Mouse (Mus musculus) G1E (cell line): ENCODE data around the gene Hacl1.

ENCODE experiments used
- CTCF ChIP-seq: IDR thresholded peaks from 2 replicates; pipeline ENCODE4 v1.5.1; 2012; ENCODE audit warnings: low read depth, low read length, inconsistent platforms, mixed read lengths
- GATA1 ChIP-seq: IDR thresholded peaks from 2 replicates; pipeline ENCODE4 v1.6.1; 2012; ENCODE audit warnings: borderline replicate concordance, low read length, inconsistent platforms, mixed read lengths
- GATA2 ChIP-seq: IDR thresholded peaks from 2 replicates; pipeline ENCODE4 v1.6.1; 2012; ENCODE audit warnings: low read depth, low read length, inconsistent platforms, borderline replicate concordance
- POLR2AphosphoS5 ChIP-seq: IDR thresholded peaks from 2 replicates; pipeline ENCODE4 v1.6.1; 2012; ENCODE audit warnings: low read depth, low read length, inconsistent platforms; ENCODE audit not compliant: insufficient replicate concordance
- TAL1 ChIP-seq: conservative IDR thresholded peaks from 2 replicates; pipeline ENCODE4 v1.6.1; 2012; ENCODE audit warnings: low read depth, low read length, inconsistent platforms, mixed read lengths

- no peak for TF ChIP-seq CTCF
- no peak for TF ChIP-seq GATA1
- no peak for TF ChIP-seq TAL1
- TF ChIP-seq POLR2AphosphoS5, result no peak
- TF ChIP-seq GATA2, result no peak
These were observed 13.7 kb upstream of the Hacl1 start for GRCm38 (mm10) chr14:31654816-31655215.
